25 mouse cellular contexts compared by ENCODE assay signal in genomic region chr16:85100806-85101205, GRCm38 (mm10).
DNase-seq lines count a peak whose midpoint lies in the region; ATAC-seq lines count a peak whose summit lies in the region.
"Had no signal": no experiment of that assay in that cellular context is flagged by ENCODE, and none has a peak within 500 bp of the region (broad histone marks: within the 10 kb centered on the region; RNA-seq: fewer than 3 reads in every experiment).

No protein-coding gene starts in this region.

- H3K36me3 ChIP-seq in midbrain, embryonic 13.5 days, result peaks cover 21% of the 10 kb centered on the region
- H3K36me3 ChIP-seq: liver, embryonic 13.5 days had no signal

- H3K27me3 ChIP-seq in midbrain, embryonic 13.5 days, result no peaks in the 10 kb centered on the region
- H3K27me3 ChIP-seq: embryonic facial prominence, embryonic 15.5 days; forebrain, embryonic 12.5 days; limb, embryonic 15.5 days; liver, embryonic 13.5 days; neural tube, embryonic 12.5 days had no signal

- no peak overlapping the region for H3K9ac ChIP-seq in midbrain, embryonic 13.5 days (replicated peaks)
- H3K9ac ChIP-seq: embryonic facial prominence, embryonic 15.5 days; forebrain, embryonic 12.5 days; limb, embryonic 15.5 days; liver, embryonic 13.5 days; neural tube, embryonic 12.5 days had no signal

- no peak overlapping the region for H3K27ac ChIP-seq in midbrain, embryonic 13.5 days
- H3K27ac ChIP-seq: embryonic facial prominence, embryonic 15.5 days; forebrain, embryonic 12.5 days; limb, embryonic 10.5 days; limb, embryonic 15.5 days; liver, embryonic 13.5 days; neural tube, embryonic 12.5 days had no signal

- ATAC-seq in midbrain, embryonic 13.5 days, result peak; percentile 28; the same call in 1 of the 2 replicates
- no peak for ATAC-seq in activated CD4-positive, CD25-positive, alpha-beta regulatory T cell, adult 4 months
- ATAC-seq: intestine, embryonic 16.5 days; lung, postnatal 0 days had no signal

- peak; percentile 20 for DNase-seq in adrenal gland, postnatal 14 days
- no peak for DNase-seq in adrenal gland, postnatal 10 days
- DNase-seq in retina, postnatal 1 day, result peak; percentile 46
- no peak for DNase-seq in retina, embryonic 14.5 days (ENCODE audit: low spot score)
- no peak for DNase-seq in left cerebral cortex, postnatal 4 days
- DNase-seq: cerebellum, adult 18-20 months; cerebellum, postnatal 10 days; gastrocnemius, postnatal 10 days; kidney, adult 9 months; kidney, postnatal 10 days; layer of hippocampus, postnatal 36 days; liver, embryonic 13.5 days; lung, adult 18-20 months; right cerebral cortex, postnatal 14 days; thymus, postnatal 4 days had no signal

- intact Hi-C loops in left cerebral cortex, postnatal 4 days (cut with DNase I), result no loop called here

- H3K4me2 ChIP-seq in midbrain, embryonic 13.5 days (replicated peaks), result no peak overlapping the region
- H3K4me2 ChIP-seq: embryonic facial prominence, embryonic 15.5 days; forebrain, embryonic 12.5 days; limb, embryonic 15.5 days; liver, embryonic 13.5 days; neural tube, embryonic 12.5 days had no signal

- peaks cover 39% of the 10 kb centered on the region for H3K4me1 ChIP-seq in midbrain, embryonic 13.5 days (replicated peaks)
- H3K4me1 ChIP-seq: limb, embryonic 15.5 days; liver, embryonic 13.5 days had no signal

- WGBS in midbrain, embryonic 13.5 days, result 34% methylated on average over 3 of the region's 3 CpGs

- no peak overlapping the region for H3K4me3 ChIP-seq in midbrain, embryonic 13.5 days (replicated peaks)
- H3K4me3 ChIP-seq: embryonic facial prominence, embryonic 15.5 days; forebrain, embryonic 12.5 days; limb, embryonic 10.5 days; limb, embryonic 15.5 days; liver, embryonic 13.5 days; myocyte; neural tube, embryonic 12.5 days had no signal

- no peaks in the 10 kb centered on the region for H3K9me3 ChIP-seq in midbrain, embryonic 13.5 days
- H3K9me3 ChIP-seq: embryonic facial prominence, embryonic 15.5 days; forebrain, embryonic 12.5 days; limb, embryonic 10.5 days; limb, embryonic 15.5 days; liver, embryonic 13.5 days; neural tube, embryonic 12.5 days had no signal

Comparison
In these comparisons a context has a peak if more than half of its experiments do, and no peak if none do; other contexts are left out.
1. DNase-seq: peak in adrenal gland, postnatal 14 days (single experiment) and retina, postnatal 1 day (single experiment); none in adrenal gland, postnatal 10 days (single experiment), retina, embryonic 14.5 days (single experiment) and left cerebral cortex, postnatal 4 days (single experiment).